Mouse (Mus musculus) midbrain, embryonic 16.5 days (tissue): ENCODE measurements around the gene Il20. TPM values are rescaled to one million over a fixed set of nuclear protein-coding genes. Genes with fewer than 3 reads are reported as not detected.
A peak's percentile ranks its signal among the peaks of the same experiment; 100 is the strongest.

ENCODE experiments used
- ATAC-seq: fragments of 200-750 bp; cut with Nextera tagmentation; 2 replicates; pipeline ENCODE4 v1.8.0; 2017; ENCODE audit warnings: moderate TSS enrichment
- H3K27ac ChIP-seq: fragments of 300-500 bp; sonication (generic); 2 replicates; pipeline ENCODE4 v1.5.1; 2014; ENCODE audit warnings: mild to moderate bottlenecking, low read length, mixed read lengths
- H3K27me3 ChIP-seq: fragments of 300-500 bp; sonication (generic); 2 replicates; pipeline ENCODE4 v1.6.1; 2014; ENCODE audit warnings: low read depth, low read length, mixed read lengths; ENCODE audit not compliant: control insufficient read depth, insufficient read depth
- H3K36me3 ChIP-seq: fragments of 300-500 bp; sonication (generic); 2 replicates; pipeline ENCODE4 v1.6.1; 2014; ENCODE audit warnings: mild to moderate bottlenecking, low read length, moderate library complexity, mixed read lengths; ENCODE audit not compliant: control insufficient read depth, insufficient read depth
- H3K4me1 ChIP-seq: fragments of 300-500 bp; sonication (generic); 2 replicates; pipeline ENCODE4 v1.6.1; 2014; ENCODE audit warnings: mild to moderate bottlenecking, low read length, mixed read lengths; ENCODE audit not compliant: control insufficient read depth, insufficient read depth
- H3K4me2 ChIP-seq: fragments of 300-500 bp; sonication (generic); 2 replicates; pipeline ENCODE4 v1.6.1; 2014; ENCODE audit warnings: mild to moderate bottlenecking, low read length, mixed read lengths
- H3K4me3 ChIP-seq: fragments of 300-500 bp; sonication (generic); 2 replicates; pipeline ENCODE4 v1.5.1; 2014; ENCODE audit warnings: low read depth, mild to moderate bottlenecking, low read length, moderate library complexity, mixed read lengths
- H3K9ac ChIP-seq: fragments of 300-500 bp; sonication (generic); 2 replicates; pipeline ENCODE4 v1.6.1; 2014; ENCODE audit warnings: low read depth, low read length, mixed read lengths
- H3K9me3 ChIP-seq: fragments of 300-500 bp; sonication (generic); replicated peaks from 2 replicates; pipeline ENCODE4 v1.6.1; 2014; ENCODE audit warnings: mild to moderate bottlenecking, low read length, mixed read lengths; ENCODE audit not compliant: control insufficient read depth, poor library complexity, severe bottlenecking
- WGBS: fragments of 180-500 bp; shearing (Covaris S2); extraction: QIAGEN DNeasy Blood & Tissue Kit; methylation state at CpG from one replicate; pipeline ENCODE4 v1.1.7; 2014; 5-methylcytosine and 5-hydroxymethylcytosine counted together
- polyA plus RNA-seq: library from polyadenylated mRNA; unstranded; fragments of >200 nt; fragmentation: Nextera tagmentation; extraction: Ambion mirVana; gene quantifications from 2 replicates; pipeline ENCODE4 v1.2.1, GENCODE M21; 2015

The Il20 gene
- polyA plus RNA-seq, 1 experiment from 2014 or later: not detected

- 91% methylated on average over 7 of the region's 7 CpGs for WGBS
- H3K4me1 ChIP-seq: no peaks in the 10 kb centered on the region
Measured at GRCm38 (mm10) chr1:130902505-130902904, 8.7 kb downstream of the Il20 start.

GRCm38 (mm10) chr1:130894468-130894867 lies 16.8 kb downstream of the Il20 start:
- Histone ChIP-seq H3K9ac (no peak overlapping the region), H3K4me2 (no peak overlapping the region), H3K4me3 (no peak overlapping the region), H3K27me3 (no peaks in the 10 kb centered on the region), H3K4me1 (no peaks in the 10 kb centered on the region), H3K36me3 (no peaks in the 10 kb centered on the region), H3K27ac (no peak overlapping the region), H3K9me3 (no peaks in the 10 kb centered on the region)
- ATAC-seq: no peak
- 18% methylated on average over 6 of the region's 6 CpGs for WGBS

More at GRCm38 (mm10) chr1:130902505-130902904, 8.7 kb downstream of the Il20 start:
- H3K9ac ChIP-seq: no peak overlapping the region
- H3K4me3 ChIP-seq: no peak overlapping the region
- H3K27ac ChIP-seq: no peak overlapping the region
- no peaks in the 10 kb centered on the region for H3K36me3 ChIP-seq
- ATAC-seq: no peak
- H3K9me3 ChIP-seq: no peaks in the 10 kb centered on the region
- no peaks in the 10 kb centered on the region for H3K27me3 ChIP-seq
- no peak overlapping the region for H3K4me2 ChIP-seq

GRCm38 (mm10) chr1:130893329-130894040 lies 17.8 kb downstream of the Il20 start:
- H3K27ac ChIP-seq: no peak overlapping the region
- no peak overlapping the region for H3K4me3 ChIP-seq
- no peaks in the 10 kb centered on the region for H3K36me3 ChIP-seq
- no peaks in the 10 kb centered on the region for H3K9me3 ChIP-seq
- H3K4me1 ChIP-seq: no peaks in the 10 kb centered on the region
- 72% methylated on average over 9 of the region's 9 CpGs for WGBS
- H3K9ac ChIP-seq: no peak overlapping the region
- no peak for ATAC-seq
- no peak overlapping the region for H3K4me2 ChIP-seq
- H3K27me3 ChIP-seq: no peaks in the 10 kb centered on the region

- ATAC-seq: no peak
Measured at GRCm38 (mm10) chr1:130892446-130892845, 18.8 kb downstream of the Il20 start.

GRCm38 (mm10) chr1:130887354-130887753 lies 23.9 kb downstream of the Il20 start, which contains the start of gene Il24:
TSS of gene Il24 (minus strand) at chr1:130887454.
- no peak for ATAC-seq
- no peak within 1 kb of the TSS for H3K27ac ChIP-seq
- H3K4me1 ChIP-seq: no peaks in the 10 kb centered on the region
- H3K4me2 ChIP-seq: no peak within 1 kb of the TSS
- H3K4me3 ChIP-seq: no peak within 1 kb of the TSS
- H3K9me3 ChIP-seq: no peaks in the 10 kb centered on the region
- H3K9ac ChIP-seq: no peak within 1 kb of the TSS
- H3K36me3 ChIP-seq: no peaks in the 10 kb centered on the region
- H3K27me3 ChIP-seq: no peaks in the 10 kb centered on the region

More at GRCm38 (mm10) chr1:130892446-130892845, 18.8 kb downstream of the Il20 start:
- H3K27me3 ChIP-seq: no peaks in the 10 kb centered on the region
- no peak overlapping the region for H3K9ac ChIP-seq
- H3K4me1 ChIP-seq: no peaks in the 10 kb centered on the region
- H3K36me3 ChIP-seq: no peaks in the 10 kb centered on the region
- no peaks in the 10 kb centered on the region for H3K9me3 ChIP-seq
- H3K4me2 ChIP-seq: no peak overlapping the region
- WGBS: 79% methylated on average over 1 of the region's 1 CpGs
- H3K4me3 ChIP-seq: no peak overlapping the region
- H3K27ac ChIP-seq: no peak overlapping the region

GRCm38 (mm10) chr1:130883146-130883545 lies 28.1 kb downstream of the Il20 start:
- ATAC-seq: no peak
- H3K4me1 ChIP-seq: no peaks in the 10 kb centered on the region
- WGBS: 90% methylated on average over 4 of the region's 4 CpGs
- no peaks in the 10 kb centered on the region for H3K36me3 ChIP-seq
- H3K9ac ChIP-seq: no peak overlapping the region
- no peaks in the 10 kb centered on the region for H3K9me3 ChIP-seq
- H3K4me3 ChIP-seq: no peak overlapping the region
- H3K27me3 ChIP-seq: no peaks in the 10 kb centered on the region; the same call in 1 of the 2 replicates
- H3K4me2 ChIP-seq: no peak overlapping the region
- no peak overlapping the region for H3K27ac ChIP-seq

- ATAC-seq: no peak
- Histone ChIP-seq H3K4me1 (no peaks in the 10 kb centered on the region), H3K4me2 (no peak overlapping the region), H3K27me3 (peaks cover 5% of the 10 kb centered on the region; the same call in 1 of the 2 replicates), H3K9me3 (no peaks in the 10 kb centered on the region), H3K27ac (no peak overlapping the region), H3K36me3 (no peaks in the 10 kb centered on the region), H3K9ac (no peak overlapping the region), H3K4me3 (no peak overlapping the region)
- 94% methylated on average over 7 of the region's 7 CpGs for WGBS
Measured at GRCm38 (mm10) chr1:130879927-130880326, 31.3 kb downstream of the Il20 start.

- H3K4me2 ChIP-seq: peak overlapping the region; percentile 91
- H3K4me3 ChIP-seq: peak overlapping the region; percentile 49
- H3K27me3 ChIP-seq: peaks cover 5% of the 10 kb centered on the region; the same call in 1 of the 2 replicates
- peak overlapping the region; percentile 67 for H3K9ac ChIP-seq
- WGBS: 2% methylated on average over 43 of the region's 43 CpGs
- H3K36me3 ChIP-seq: no peaks in the 10 kb centered on the region
- ATAC-seq: peak; percentile 88
- H3K4me1 ChIP-seq: no peaks in the 10 kb centered on the region
- H3K27ac ChIP-seq: no peak overlapping the region
- no peaks in the 10 kb centered on the region for H3K9me3 ChIP-seq
Measured at GRCm38 (mm10) chr1:130877889-130878614, 33.2 kb downstream of the Il20 start.

- Histone ChIP-seq H3K9ac (no peak overlapping the region), H3K27ac (no peak overlapping the region), H3K4me2 (no peak overlapping the region), H3K9me3 (no peaks in the 10 kb centered on the region), H3K4me3 (no peak overlapping the region), H3K36me3 (no peaks in the 10 kb centered on the region), H3K27me3 (peaks cover 5% of the 10 kb centered on the region; the same call in 1 of the 2 replicates), H3K4me1 (no peaks in the 10 kb centered on the region)
- ATAC-seq: no peak
- WGBS: 22% methylated on average over 3 of the region's 3 CpGs
Measured at GRCm38 (mm10) chr1:130876931-130877509, 34.2 kb downstream of the Il20 start.
